ENCODE assay signal across 26 mouse cellular contexts in genomic region chr9:71017396-71018179, GRCm38 (mm10).
A peak's percentile ranks its signal among the peaks of the same experiment; 100 is the strongest.
DNase-seq lines count a peak whose midpoint lies in the region; ATAC-seq and TF ChIP-seq lines count a peak whose summit lies in the region.
"Had no signal": no experiment of that assay in that cellular context is flagged by ENCODE, and none has a peak within 500 bp of the region (broad histone marks: within the 10 kb centered on the region; RNA-seq: fewer than 3 reads in every experiment).

No protein-coding gene starts in this region.

- TF ChIP-seq RAD21 in CH12.LX (IDR thresholded peaks at IDR 0.05; ENCODE audit: low read depth, low read length): no peak

- no peak for TF ChIP-seq CTCF in liver, postnatal 0 days (IDR thresholded peaks at IDR 0.05; ENCODE audit: low read depth)
- no peak for TF ChIP-seq CTCF in CH12.LX (conservative IDR thresholded peaks at IDR 0.05 in 1 of 2, IDR thresholded peaks at IDR 0.05 in 1 of 2; ENCODE audit: low read depth in 2 of 2, low read length in 2 of 2)
- no peak for TF ChIP-seq CTCF in bone marrow, adult 2 months (IDR thresholded peaks at IDR 0.05; ENCODE audit: control insufficient read depth, insufficient read depth, low read length)

- 57% methylated on average over 10 of the region's 10 CpGs for WGBS in liver, postnatal 0 days (ENCODE audit: insufficient replicate concordance)
- WGBS in bone marrow, adult 2 months: 49% methylated on average over 10 of the region's 10 CpGs

- peak overlapping the region; percentile 44; the same call in 1 of the 2 replicates for H3K27ac ChIP-seq in liver, postnatal 0 days (ENCODE audit: low read depth)
- peak overlapping the region; percentile 59; the same call in 1 of the 2 replicates for H3K27ac ChIP-seq in CH12.LX (ENCODE audit: insufficient read depth, low read depth)
- peak overlapping the region; percentile 79 for H3K27ac ChIP-seq in bone marrow, adult 2 months (ENCODE audit: control insufficient read depth, insufficient read depth, low read depth, low read length, poor library complexity)
- H3K27ac ChIP-seq: forebrain, embryonic 13.5 days; hindbrain, embryonic 10.5 days; hindbrain, embryonic 15.5 days; limb, embryonic 10.5 days; limb, embryonic 15.5 days; liver, embryonic 14.5 days; neural tube, embryonic 13.5 days had no signal

- TF ChIP-seq EP300 in liver, postnatal 0 days (IDR thresholded peaks at IDR 0.05; ENCODE audit: low read depth): no peak
- no peak for TF ChIP-seq EP300 in CH12.LX (IDR thresholded peaks at IDR 0.05; ENCODE audit: low read length)

- no peaks in the 10 kb centered on the region for H3K36me3 ChIP-seq in liver, postnatal 0 days (replicated peaks; ENCODE audit: insufficient read depth, low read length)
- no peaks in the 10 kb centered on the region for H3K36me3 ChIP-seq in CH12.LX (replicated peaks in 1 of 2; ENCODE audit: control insufficient read depth in 1 of 2, insufficient read depth in 1 of 2, low read length in 1 of 2)
- H3K36me3 ChIP-seq: hindbrain, embryonic 10.5 days; hindbrain, embryonic 15.5 days; limb, embryonic 10.5 days; limb, embryonic 15.5 days; neural tube, embryonic 13.5 days had no signal

- no peaks in the 10 kb centered on the region for H3K79me2 ChIP-seq in CH12.LX (replicated peaks; ENCODE audit: control insufficient read depth, extremely low read depth, insufficient read depth, poor library complexity, severe bottlenecking)

- H3K4me3 ChIP-seq in liver, postnatal 0 days (ENCODE audit: low read depth, low read length): no peak overlapping the region
- peak overlapping the region in 1 of 3 experiments; percentile 36 for H3K4me3 ChIP-seq in CH12.LX (replicated peaks in 1 of 3; ENCODE audit: low read depth in 2 of 3, low read length in 2 of 3, poor library complexity in 1 of 3)
- no peak overlapping the region for H3K4me3 ChIP-seq in bone marrow, adult 2 months (replicated peaks; ENCODE audit: control insufficient read depth, low read depth, low read length)
- H3K4me3 ChIP-seq: forebrain, embryonic 13.5 days; hindbrain, embryonic 10.5 days; hindbrain, embryonic 15.5 days; limb, embryonic 10.5 days; limb, embryonic 15.5 days; neural tube, embryonic 13.5 days had no signal

- no peak overlapping the region for H3K4me2 ChIP-seq in liver, postnatal 0 days (ENCODE audit: low read depth, low read length)
- H3K4me2 ChIP-seq in CH12.LX (ENCODE audit: insufficient read depth, low read depth, poor library complexity, severe bottlenecking): peak overlapping the region; percentile 95
- H3K4me2 ChIP-seq: forebrain, embryonic 13.5 days; hindbrain, embryonic 15.5 days; limb, embryonic 15.5 days; lung, embryonic 14.5 days; midbrain, embryonic 11.5 days; neural tube, embryonic 13.5 days had no signal

- DNase-seq in liver, postnatal 0 days: no peak
- DNase-seq in liver (no peak), CH12.LX (ENCODE audit: extremely low read depth) (peak; percentile 38)
- DNase-seq in kidney, postnatal 10 days: no peak
- no peak for DNase-seq in lung, postnatal 14 days
- DNase-seq: adrenal gland, adult 2 months; cerebellum, adult 8-10 months; cerebellum, postnatal 25 days; gastrocnemius, postnatal 25 days; heart, adult 18-20 months; heart, postnatal 14 days; kidney, postnatal 4 days; lung, embryonic 14.5 days; thymus, adult 2 months; thymus, postnatal 4 days had no signal

- H3K4me1 ChIP-seq in liver, postnatal 0 days (ENCODE audit: insufficient read depth): peaks cover 7% of the 10 kb centered on the region
- H3K4me1 ChIP-seq in CH12.LX (ENCODE audit: control insufficient read depth in 1 of 2, insufficient read depth in 2 of 2): peaks cover 15 to 40% of the 10 kb centered on the region in 2 experiments
- no peaks in the 10 kb centered on the region; the same call in none of the 2 replicates for H3K4me1 ChIP-seq in bone marrow, adult 2 months (ENCODE audit: control insufficient read depth, insufficient read depth, low read length)
- H3K4me1 ChIP-seq: hindbrain, embryonic 15.5 days; limb, embryonic 10.5 days; limb, embryonic 15.5 days; neural tube, embryonic 13.5 days had no signal

- dilution Hi-C loops in CH12.LX (cut with MboI; ENCODE audit: extremely low pct_ligation_motif_present, extremely low pct_unique_long_range_greater_than_20kb, low sequenced_read_pairs): no loop called here

- H3K9ac ChIP-seq in liver, postnatal 0 days (replicated peaks): no peak overlapping the region
- 0 out of 2 replicates have a peak overlapping the region, but pooled peaks have one; percentile 46 for H3K9ac ChIP-seq in CH12.LX (ENCODE audit: insufficient read depth, low read depth)
- H3K9ac ChIP-seq: forebrain, embryonic 13.5 days; hindbrain, embryonic 15.5 days; limb, embryonic 15.5 days; liver, embryonic 14.5 days; lung, embryonic 14.5 days; neural tube, embryonic 13.5 days had no signal

- no peaks in the 10 kb centered on the region for H3K27me3 ChIP-seq in liver, postnatal 0 days (ENCODE audit: insufficient read depth, low read length)
- H3K27me3 ChIP-seq in CH12.LX (replicated peaks): no peaks in the 10 kb centered on the region
- H3K27me3 ChIP-seq: forebrain, embryonic 13.5 days; hindbrain, embryonic 15.5 days; limb, embryonic 15.5 days; neural tube, embryonic 13.5 days had no signal

- ATAC-seq in liver, postnatal 0 days: no peak
- ATAC-seq: activated CD4-positive, CD25-positive, alpha-beta regulatory T cell, adult 4 months; forebrain, embryonic 13.5 days; inflammation-experienced regulatory T-cells, adult 6 months had no signal

- H3K9me3 ChIP-seq in liver, postnatal 0 days (ENCODE audit: low read length): no peaks in the 10 kb centered on the region
- H3K9me3 ChIP-seq in CH12.LX (replicated peaks; ENCODE audit: low read length): no peaks in the 10 kb centered on the region
- H3K9me3 ChIP-seq: forebrain, embryonic 13.5 days; hindbrain, embryonic 10.5 days; hindbrain, embryonic 15.5 days; limb, embryonic 10.5 days; limb, embryonic 15.5 days; neural tube, embryonic 13.5 days had no signal

- in situ Hi-C loops in CH12.LX (cut with MboI; ENCODE audit: low pct_ligation_motif_present, low pct_unique_long_range_greater_than_20kb, low sequenced_read_pairs): loop anchor here (10.0 kb wide), 1 partner anchor 47 kb away; no protein-coding TSS in a partner anchor

- no peak for TF ChIP-seq POLR2A in CH12.LX (IDR thresholded peaks at IDR 0.05; ENCODE audit: low read depth, low read length)
- TF ChIP-seq POLR2A in bone marrow, adult 2 months (IDR thresholded peaks at IDR 0.05; ENCODE audit: borderline replicate concordance, control insufficient read depth, low read depth, low read length): no peak

TF ChIP-seq in CH12.LX, 34 proteins besides CTCF, POLR2A, EP300 and RAD21:
- TF ChIP-seq BHLHE40 (IDR thresholded peaks at IDR 0.05; ENCODE audit: low read depth, low read length): 0 out of 2 replicates have a peak, but pooled peaks have one; percentile 1
- no peak for TF ChIP-seq MYC (IDR thresholded peaks at IDR 0.05; ENCODE audit: low read depth, low read length)
